Mouse (Mus musculus) cerebellum, adult 2 months (tissue): Measurements from ENCODE around the gene Znhit6. TPM values are rescaled to one million over a fixed set of nuclear protein-coding genes. Genes with fewer than 3 reads are reported as not detected.

ENCODE experiments used
- DNase-seq, 2 experiments: peaks; one replicate each; pipeline ENCODE4 v3.0.0; 2021
- H3K27ac ChIP-seq: fragments of 200-500 bp; 2 replicates; pipeline ENCODE4 v1.5.1; 2012; ENCODE audit warnings: low read length, control low read depth, inconsistent platforms; ENCODE audit not compliant: insufficient read depth
- H3K27me3 ChIP-seq: fragments of 200-500 bp; 2 replicates; pipeline ENCODE4 v1.6.1; 2012; ENCODE audit warnings: inconsistent platforms, mild to moderate bottlenecking, low read length, moderate library complexity; ENCODE audit not compliant: control insufficient read depth, insufficient read depth
- H3K4me1 ChIP-seq: fragments of 200-500 bp; 2 replicates; pipeline ENCODE4 v1.6.1; 2011; ENCODE audit warnings: low read length; ENCODE audit not compliant: control insufficient read depth, insufficient read depth
- H3K4me3 ChIP-seq: fragments of 200-500 bp; replicated peaks from 2 replicates; pipeline ENCODE3; 2011; ENCODE audit warnings: mild to moderate bottlenecking, low read depth, low read length, control low read depth; ENCODE audit not compliant: insufficient read depth
- CTCF ChIP-seq: fragments of 200-500 bp; IDR thresholded peaks from 2 replicates; pipeline ENCODE4 v1.5.1; 2011; ENCODE audit warnings: low read depth, mild to moderate bottlenecking, control low read depth, low read length, moderate library complexity, borderline replicate concordance; ENCODE audit not compliant: insufficient read depth
- POLR2A ChIP-seq: fragments of 200-500 bp; IDR thresholded peaks from 2 replicates; pipeline ENCODE4 v1.6.1; 2011; ENCODE audit warnings: low read length, control low read depth, borderline replicate concordance; ENCODE audit not compliant: insufficient read depth
- WGBS: fragments of 180-500 bp; shearing (Covaris S2); methylation state at CpG from one replicate; pipeline ENCODE4 v1.1.7; 2018; 5-methylcytosine and 5-hydroxymethylcytosine counted together
- polyA plus RNA-seq: library from polyadenylated mRNA; depleted of rRNA; stranded (reverse); fragments of >200 nt; gene quantifications from 2 replicates; pipeline ENCODE4 v1.2.3, GENCODE M21; 2012

Gene Znhit6
- polyA plus RNA-seq, 1 experiment: 13.3 TPM

DNA sequence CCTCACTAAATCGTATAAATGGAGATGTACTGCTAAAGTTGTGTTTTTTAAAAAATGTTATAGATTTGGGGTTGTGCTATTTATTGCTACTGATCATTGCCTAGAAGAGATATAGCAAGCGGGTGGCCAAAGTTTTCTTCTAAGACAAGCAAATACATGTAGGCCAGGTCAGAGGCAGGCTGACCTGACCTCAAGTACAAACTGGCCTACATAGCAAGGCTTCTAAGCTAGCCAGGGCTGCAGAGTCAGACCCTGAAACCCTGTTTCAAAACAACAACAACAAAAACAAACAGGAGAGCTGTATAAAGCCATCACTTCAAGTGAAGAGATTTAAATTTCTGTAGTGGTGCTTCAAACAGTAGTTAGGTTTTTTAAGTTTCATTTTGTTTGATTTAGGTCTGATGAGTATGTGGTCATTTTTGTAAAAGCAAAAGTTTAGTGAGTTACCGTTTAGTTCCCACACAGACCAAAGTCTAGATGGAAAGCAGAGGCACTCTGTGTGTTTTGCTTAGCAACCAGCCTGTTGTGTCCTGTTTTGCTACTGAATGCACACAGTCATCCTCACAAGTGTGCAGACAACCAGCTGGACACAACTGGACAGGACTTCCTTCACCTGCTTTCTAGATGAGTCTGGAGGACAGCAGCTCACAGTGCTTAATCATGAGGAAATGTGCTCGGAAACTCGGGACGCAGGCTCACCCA lies 16.0 kb downstream of the Znhit6 start:
- no peak for DNase-seq
- WGBS: 92% methylated on average over 6 of the region's 6 CpGs

DNA sequence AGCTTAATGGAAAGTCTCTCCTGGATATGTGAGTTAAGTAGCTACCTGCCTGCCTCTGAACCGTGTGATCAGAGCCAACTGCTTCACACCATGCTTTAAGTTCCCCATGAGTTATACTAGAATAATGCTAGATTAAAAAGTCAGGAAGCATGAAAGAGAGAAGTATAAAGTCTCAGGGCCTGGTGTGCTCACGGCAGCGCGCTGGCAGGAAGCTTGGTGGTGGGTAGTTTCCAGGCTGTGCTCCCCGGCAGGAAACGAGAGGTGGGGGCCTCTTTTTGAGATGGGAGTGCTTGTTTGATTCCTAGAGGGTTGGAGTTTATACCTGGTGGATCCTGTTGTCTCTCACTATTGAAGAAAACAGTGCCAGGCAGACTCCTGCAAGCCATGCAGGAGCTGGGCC lies 19.3 kb downstream of the Znhit6 start:
- 91% methylated on average over 6 of the region's 6 CpGs for WGBS
- no peak overlapping the region for H3K27ac ChIP-seq
- no peaks in the 10 kb centered on the region for H3K27me3 ChIP-seq
- H3K4me3 ChIP-seq: no peak overlapping the region
- DNase-seq: no peak
- TF ChIP-seq POLR2A: no peak
- no peak for TF ChIP-seq CTCF
- H3K4me1 ChIP-seq: no peaks in the 10 kb centered on the region

More for the DNA sequence above, 16.0 kb downstream of the Znhit6 start:
- no peaks in the 10 kb centered on the region for H3K27me3 ChIP-seq
- no peaks in the 10 kb centered on the region for H3K4me1 ChIP-seq
- no peak overlapping the region for H3K27ac ChIP-seq
- no peak overlapping the region for H3K4me3 ChIP-seq
- no peak for TF ChIP-seq POLR2A
- no peak for TF ChIP-seq CTCF

DNA sequence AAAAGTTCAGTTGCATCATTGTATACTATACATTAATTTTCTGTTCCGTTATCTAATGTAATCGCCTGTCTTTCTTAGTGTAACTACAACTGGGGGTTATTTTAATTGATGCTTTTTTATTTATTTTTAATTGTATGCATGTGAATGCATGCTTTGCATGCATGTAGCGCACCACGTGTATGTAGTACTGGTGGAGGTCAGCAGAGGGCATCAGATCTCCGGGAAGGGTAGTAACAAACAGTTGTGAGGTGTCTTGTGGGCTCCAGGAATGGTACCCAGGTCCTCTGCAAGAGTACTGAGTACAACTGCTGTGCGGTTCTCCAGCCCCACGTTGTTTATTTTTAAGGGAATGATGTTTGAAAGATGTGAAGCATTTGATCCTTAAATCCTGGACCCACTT lies 23.1 kb downstream of the Znhit6 start:
- Histone ChIP-seq H3K27ac (no peak overlapping the region), H3K4me1 (no peaks in the 10 kb centered on the region), H3K27me3 (no peaks in the 10 kb centered on the region), H3K4me3 (no peak overlapping the region)
- DNase-seq: no peak
- TF ChIP-seq POLR2A (no peak), CTCF (no peak; the same call in 1 of the 2 replicates)
- 97% methylated on average over 7 of the region's 7 CpGs for WGBS

DNA sequence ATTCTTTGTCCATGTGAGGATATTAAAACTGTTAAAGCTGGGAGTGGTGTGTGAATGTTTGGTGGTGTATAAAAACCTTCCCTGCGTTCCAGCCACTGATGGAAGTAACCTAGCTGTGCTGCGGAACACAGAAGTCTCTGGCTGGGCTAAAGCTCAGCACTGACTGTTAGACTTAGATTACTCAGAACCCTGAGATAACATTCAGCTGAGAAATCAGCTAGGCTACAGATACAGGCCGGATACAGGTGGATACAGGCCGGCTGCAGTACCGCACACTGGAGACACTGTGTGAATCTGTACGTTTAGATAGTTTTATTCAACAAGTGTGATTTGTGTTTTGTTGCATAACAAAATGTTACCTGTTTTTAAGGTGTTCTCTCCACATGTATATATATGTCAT lies 24.8 kb downstream of the Znhit6 start:
- H3K27ac ChIP-seq: no peak overlapping the region
- no peaks in the 10 kb centered on the region for H3K4me1 ChIP-seq
- DNase-seq: no peak
- H3K4me3 ChIP-seq: no peak overlapping the region
- H3K27me3 ChIP-seq: no peaks in the 10 kb centered on the region
- TF ChIP-seq POLR2A (no peak), CTCF (no peak)
- WGBS: 96% methylated on average over 6 of the region's 6 CpGs

DNA sequence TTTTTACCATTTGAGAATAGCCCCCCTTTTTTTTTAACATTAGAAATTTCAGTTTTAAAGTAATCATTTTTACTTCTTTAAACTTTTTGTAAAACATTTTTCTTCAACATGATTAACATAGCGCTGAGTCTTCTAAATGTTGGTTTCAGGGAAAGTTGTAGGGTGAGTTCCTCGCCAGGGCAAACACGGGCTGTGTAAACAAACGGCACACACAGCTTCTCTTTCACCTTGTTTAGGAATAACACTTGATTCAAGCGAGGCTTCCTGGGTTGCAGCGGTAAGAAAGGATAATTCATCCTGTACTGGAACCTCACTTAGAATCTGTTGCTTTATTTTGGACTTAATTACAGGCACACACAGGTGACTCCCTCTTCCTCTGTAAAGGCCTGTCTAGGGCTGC lies 25.3 kb downstream of the Znhit6 start:
- Histone ChIP-seq H3K27me3 (no peaks in the 10 kb centered on the region), H3K4me1 (no peaks in the 10 kb centered on the region), H3K4me3 (no peak overlapping the region), H3K27ac (no peak overlapping the region)
- WGBS: 92% methylated on average over 6 of the region's 6 CpGs
- no peak for TF ChIP-seq CTCF
- no peak for TF ChIP-seq POLR2A
- DNase-seq: no peak

DNA sequence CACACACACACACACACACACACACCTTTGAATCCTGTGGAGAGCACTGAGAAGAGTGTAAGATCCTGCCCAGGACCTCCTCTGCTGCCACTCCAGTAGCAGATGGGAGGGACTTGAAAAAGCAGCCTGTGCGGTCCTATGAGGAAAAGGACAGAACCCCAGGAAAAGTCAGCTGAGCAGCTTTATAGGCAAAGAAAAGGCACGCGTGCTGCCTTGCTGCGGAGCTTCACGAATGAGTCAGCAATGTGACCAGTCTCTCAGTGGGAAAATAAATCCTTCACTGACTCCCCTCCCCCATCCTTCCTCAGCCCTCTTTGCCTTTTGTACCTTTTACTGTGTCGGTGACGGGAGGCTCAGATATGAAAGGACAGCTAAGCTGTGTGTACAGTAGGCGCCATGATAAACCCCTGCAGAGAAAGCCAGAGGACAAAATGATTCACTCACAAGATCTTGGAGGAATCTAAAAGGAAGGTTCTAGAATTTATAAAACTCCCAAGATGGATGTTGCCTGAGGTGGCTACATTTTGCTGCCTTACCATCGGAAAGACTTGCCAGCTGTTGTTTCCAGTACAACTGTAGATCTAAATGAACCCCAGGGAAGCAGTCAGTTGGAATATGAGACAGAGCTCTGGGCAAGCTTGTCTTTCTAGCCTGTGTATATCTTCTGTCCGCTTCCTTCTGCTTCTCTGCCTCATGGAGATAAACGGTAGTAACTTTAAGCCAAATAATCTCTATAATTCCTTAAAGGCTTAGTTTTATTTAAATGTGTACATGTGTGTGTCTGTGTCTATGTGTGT lies 26.6 kb downstream of the Znhit6 start:
- TF ChIP-seq POLR2A (no peak), CTCF (no peak)
- Histone ChIP-seq H3K27me3 (no peaks in the 10 kb centered on the region), H3K4me3 (no peak overlapping the region), H3K4me1 (no peaks in the 10 kb centered on the region), H3K27ac (no peak overlapping the region)
- no peak for DNase-seq
- 80% methylated on average over 11 of the region's 11 CpGs for WGBS

DNA sequence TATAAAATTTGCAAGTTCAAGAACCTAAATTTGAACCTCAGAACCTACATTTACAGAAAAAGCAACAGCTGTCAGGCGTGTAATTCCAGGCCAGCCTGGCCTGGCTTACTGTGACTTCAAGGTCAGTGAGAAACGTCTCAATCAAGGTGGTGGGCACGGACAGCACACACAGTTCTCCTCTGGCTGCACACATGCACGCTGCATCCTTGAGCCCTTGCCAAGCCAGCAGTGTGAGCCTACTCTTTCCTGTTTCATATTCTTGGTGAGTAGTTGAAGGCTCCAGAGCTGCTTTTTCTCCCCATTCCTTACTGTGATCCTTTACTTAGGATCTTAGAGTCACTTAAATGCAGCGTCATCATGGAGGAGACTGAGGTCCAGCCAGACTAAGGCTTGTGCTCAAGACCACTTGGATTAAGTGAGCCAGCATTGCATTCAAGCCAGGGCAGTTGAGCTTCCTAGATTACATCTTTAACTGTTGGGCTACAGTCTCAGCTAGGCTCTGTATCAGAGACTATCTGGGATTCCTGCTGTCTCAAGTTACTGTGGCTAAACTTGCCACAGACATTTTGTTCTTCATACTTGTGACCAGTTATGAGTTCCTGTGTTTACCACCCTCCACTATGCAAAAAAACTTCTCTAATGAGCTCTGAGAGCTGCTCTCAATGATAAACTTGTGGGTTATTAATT lies 29.6 kb downstream of the Znhit6 start:
- TF ChIP-seq POLR2A (no peak), CTCF (no peak)
- no peaks in the 10 kb centered on the region for H3K4me1 ChIP-seq
- no peak overlapping the region for H3K4me3 ChIP-seq
- H3K27ac ChIP-seq: no peak overlapping the region
- H3K27me3 ChIP-seq: no peaks in the 10 kb centered on the region
- DNase-seq: no peak
- WGBS: 64% methylated on average over 5 of the region's 5 CpGs
